In the genomic region with DNA sequence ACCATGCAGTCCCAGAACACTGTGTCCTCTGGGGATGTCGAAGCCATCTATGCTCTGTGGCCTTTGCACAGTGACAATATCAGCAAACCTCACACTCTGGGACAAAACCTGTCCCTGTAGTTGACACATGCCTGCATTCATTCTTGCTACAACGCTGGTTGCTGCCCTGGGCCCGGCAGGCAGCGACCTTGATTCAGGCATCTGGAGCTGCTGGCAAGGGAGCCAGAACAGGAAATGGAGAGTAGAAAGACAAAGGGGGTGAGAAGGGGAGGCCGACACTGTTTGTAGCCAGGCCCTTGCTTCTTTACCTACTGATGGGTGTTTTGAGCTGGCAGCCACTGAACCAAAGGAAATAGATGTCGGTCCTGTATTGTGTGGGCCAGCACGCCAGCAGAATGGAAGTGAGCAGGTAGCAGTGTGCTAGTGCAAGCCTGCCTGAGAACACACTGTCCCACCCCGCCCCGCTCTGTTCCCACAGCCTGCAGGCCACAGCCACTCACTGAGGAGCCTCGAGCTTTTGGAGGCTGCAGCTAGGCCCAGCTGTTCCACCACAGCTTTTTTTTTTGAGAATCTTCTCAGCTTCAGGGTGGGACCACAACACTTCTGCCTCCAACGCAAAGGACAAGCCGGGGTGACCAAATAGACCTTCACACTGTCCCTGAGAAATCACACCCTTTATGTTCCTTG, we compare ENCODE assay signal across 7 mouse cellular contexts. TPM values are rescaled to one million over a fixed set of nuclear protein-coding genes. Genes with fewer than 3 reads are reported as not detected.
DNase-seq lines count a peak whose midpoint lies in the region; ATAC-seq lines count a peak whose summit lies in the region.
"Not testable (repeated sequence)": the region's sequence is repeated elsewhere in the genome, so short reads cannot be mapped to it uniquely, and the experiment has no call there.

No protein-coding gene starts in this region.

- not testable (repeated sequence) for H3K36me3 ChIP-seq in embryonic facial prominence, embryonic 11.5 days (replicated peaks; ENCODE audit: control insufficient read depth, insufficient read depth, low read depth, low read length); heart, embryonic 13.5 days; limb, embryonic 15.5 days

- H3K27me3 ChIP-seq in embryonic facial prominence, embryonic 11.5 days (ENCODE audit: control insufficient read depth, insufficient read depth, low read length); heart, embryonic 13.5 days (replicated peaks); limb, embryonic 15.5 days: not testable (repeated sequence)

- not testable (repeated sequence) for H3K4me3 ChIP-seq in embryonic facial prominence, embryonic 11.5 days (ENCODE audit: low read depth, low read length); heart, embryonic 13.5 days; limb, embryonic 15.5 days

- not testable (repeated sequence) for H3K9me3 ChIP-seq in embryonic facial prominence, embryonic 11.5 days (replicated peaks; ENCODE audit: control insufficient read depth, low read length); heart, embryonic 13.5 days; limb, embryonic 15.5 days

- ATAC-seq in embryonic facial prominence, embryonic 11.5 days (replicated peaks; ENCODE audit: insufficient number of reproducible peaks, low FRiP score, low TSS enrichment, low read depth), result 0 out of 2 replicates have a peak, but pooled peaks have one; percentile 35
- not testable (repeated sequence) for ATAC-seq in heart, embryonic 13.5 days (ENCODE audit: extremely low read depth, insufficient number of reproducible peaks, low FRiP score, low TSS enrichment)
- peak; percentile 16 for ATAC-seq in inflammation-experienced regulatory T-cells, adult 6 months
- 0 out of 2 replicates have a peak, but pooled peaks have one; percentile 45 for ATAC-seq in limb, embryonic 15.5 days (ENCODE audit: insufficient number of reproducible peaks, low FRiP score, low TSS enrichment, low read depth)
- ATAC-seq in megakaryocyte, adult 5-6 weeks (ENCODE audit: poor library complexity, severe bottlenecking), result peak; percentile 28

- H3K9ac ChIP-seq in embryonic facial prominence, embryonic 11.5 days (replicated peaks; ENCODE audit: low read length); limb, embryonic 15.5 days: not testable (repeated sequence)
- 0 out of 2 replicates have a peak overlapping the region, but pooled peaks have one; percentile 34 for H3K9ac ChIP-seq in heart, embryonic 13.5 days

- 67% methylated on average over 12 of the region's 12 CpGs for WGBS in embryonic facial prominence, embryonic 11.5 days
- 47% methylated on average over 12 of the region's 12 CpGs for WGBS in heart, embryonic 13.5 days
- WGBS in limb, embryonic 15.5 days, result 49% methylated on average over 12 of the region's 12 CpGs

- not testable (repeated sequence) for H3K4me2 ChIP-seq in embryonic facial prominence, embryonic 11.5 days (ENCODE audit: low read depth, low read length); heart, embryonic 13.5 days; limb, embryonic 15.5 days

- H3K4me1 ChIP-seq in embryonic facial prominence, embryonic 11.5 days (ENCODE audit: control insufficient read depth, insufficient read depth, low read length); heart, embryonic 13.5 days; limb, embryonic 15.5 days: not testable (repeated sequence)

- DNase-seq in R1 (ENCODE audit: low read depth, low spot score), result peak; percentile 79
- peak; percentile 2 for DNase-seq in embryonic facial prominence, embryonic 11.5 days (ENCODE audit: low spot score)
- DNase-seq in testis, postnatal 14 days (ENCODE audit: low spot score), result peak; percentile 50

- H3K27ac ChIP-seq in embryonic facial prominence, embryonic 11.5 days (replicated peaks; ENCODE audit: low read depth, low read length); limb, embryonic 15.5 days: not testable (repeated sequence)
- peak overlapping the region; percentile 48; the same call in 1 of the 2 replicates for H3K27ac ChIP-seq in heart, embryonic 13.5 days (replicated peaks)

RNA-seq across cellular contexts. Expression of gene Dynlt1b, which starts 5.5 kb away (rescaled TPM):
- polyA plus RNA-seq in embryonic facial prominence, embryonic 11.5 days (2014; fragmentation: Nextera tagmentation; extraction: Ambion mirVana), result 546 and 573 TPM in 2 replicates
- 393 and 431 TPM in 2 replicates for polyA plus RNA-seq in heart, embryonic 13.5 days (2015; fragmentation: Nextera tagmentation; extraction: Ambion mirVana)
- polyA plus RNA-seq in inflammation-experienced regulatory T-cells, adult 6 months (2017; shearing (Covaris generic)), result 100 to 1,000 TPM; 120 to 197 (median 161) TPM
- 351 and 375 TPM in 2 replicates for polyA plus RNA-seq in limb, embryonic 15.5 days (2015; fragmentation: Nextera tagmentation; extraction: Ambion mirVana)
- 183 and 199 TPM in 2 replicates for total RNA-seq in megakaryocyte, adult 5-6 weeks (2015)
- total RNA-seq in megakaryocyte, adult 5-6 weeks (2017), result 169 and 204 TPM in 2 replicates

Comparison
In these comparisons a context has a peak if more than half of its experiments do, and no peak if none do; other contexts are left out.
1. DNase-seq: peak in every context shown above with its lines; median percentile 79 in R1; 50 in testis, postnatal 14 days; 2 in embryonic facial prominence, embryonic 11.5 days.